Mouse (Mus musculus) liver, embryonic 14 days (tissue): ENCODE results near the gene Krtap4-16. TPM values are rescaled to one million over a fixed set of nuclear protein-coding genes. Genes with fewer than 3 reads are reported as not detected.

Experiments used
- polyA plus RNA-seq: library from polyadenylated mRNA; depleted of rRNA; stranded (reverse); fragments of >200 nt; gene quantifications from 2 replicates; pipeline ENCODE4 v1.2.3, GENCODE M21; 2012; rRNA removed

Krtap4-16 gene
- 0.09 and 0.10 TPM in 2 replicates for polyA plus RNA-seq

DNA sequence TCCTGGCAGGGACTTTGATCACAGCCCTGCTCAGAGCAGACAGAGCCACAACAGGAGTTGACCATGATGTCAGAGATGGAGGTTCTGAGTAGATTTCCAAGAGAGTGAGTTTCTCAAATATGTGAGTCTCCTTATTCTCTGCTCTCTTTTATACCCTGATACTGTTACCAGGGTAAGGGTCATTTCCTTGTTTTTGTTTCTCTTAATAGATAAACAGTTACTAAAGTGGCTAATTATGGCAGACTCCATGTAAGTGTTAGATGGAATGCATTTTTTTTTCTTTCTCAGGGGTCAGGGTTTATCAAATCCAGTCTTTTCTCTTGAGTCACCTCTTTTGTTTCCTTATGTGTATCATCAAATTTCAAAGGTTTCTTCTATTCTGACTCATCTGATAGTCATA is at the start of gene Krtap4-16:
Gene Krtap4-16 (minus strand): TSS at position 101 of the 400 bp plus-strand sequence.

DNA sequence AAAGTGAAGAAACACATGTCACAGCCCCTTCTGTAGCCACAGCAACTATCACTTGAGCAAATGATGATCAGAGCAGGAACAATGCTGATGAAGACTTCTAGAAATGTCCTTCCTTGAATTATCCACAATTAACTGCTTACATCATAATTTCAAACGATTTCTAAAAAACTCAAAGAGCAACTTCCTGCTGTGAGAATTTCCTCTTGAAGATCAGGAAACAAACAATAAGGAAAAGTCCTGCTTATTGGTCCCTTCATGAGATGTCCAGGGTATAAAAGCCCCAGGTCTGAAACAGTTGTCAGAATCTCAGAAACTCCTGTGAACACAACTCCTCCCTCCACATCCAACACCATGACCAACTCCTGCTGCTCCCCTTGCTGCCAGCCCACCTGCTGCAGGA is 27.5 kb upstream of the Krtap4-16 start, which contains the start of gene Gm11567:
Gene Gm11567 (plus strand): TSS at position 301 of the 400 bp plus-strand sequence.

DNA sequence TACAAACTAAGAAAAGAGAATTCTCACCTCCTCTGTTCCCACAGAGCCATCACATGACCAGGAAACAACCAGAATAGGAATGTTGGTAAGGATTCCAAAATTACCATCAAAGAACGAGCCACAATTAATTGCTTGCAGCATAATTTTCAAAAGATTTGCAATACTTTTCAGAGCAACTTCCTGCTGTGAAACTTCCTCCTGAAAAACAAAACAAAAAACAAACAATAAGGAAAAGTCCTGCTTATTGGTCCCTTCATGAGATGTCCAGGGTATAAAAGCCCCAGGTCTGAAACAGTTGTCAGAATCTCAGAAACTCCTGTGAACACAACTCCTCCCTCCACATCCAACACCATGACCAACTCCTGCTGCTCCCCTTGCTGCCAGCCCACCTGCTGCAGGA is 21.7 kb upstream of the Krtap4-16 start, which contains the start of gene Krtap9-1:
Gene Krtap9-1 (plus strand): TSS at position 301 of the 400 bp plus-strand sequence.

DNA sequence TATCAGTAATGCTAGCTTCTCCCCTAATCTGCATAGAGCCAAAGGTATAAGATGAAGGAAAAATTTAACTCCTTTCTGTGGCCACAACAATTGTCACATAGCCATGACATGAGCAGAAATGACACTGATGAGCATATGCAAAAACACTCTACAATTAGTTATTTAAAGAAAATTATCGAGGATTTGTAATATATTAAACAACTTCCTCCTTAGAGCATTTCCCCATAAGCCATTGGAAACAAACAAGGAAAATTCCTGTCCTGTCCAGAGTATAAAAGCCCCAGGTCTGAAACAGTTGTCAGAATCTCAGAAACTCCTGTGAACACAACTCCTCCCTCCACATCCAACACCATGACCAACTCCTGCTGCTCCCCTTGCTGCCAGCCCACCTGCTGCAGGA is 12.8 kb upstream of the Krtap4-16 start, which contains the start of gene Gm11559:
Gene Gm11559 (plus strand): TSS at position 301 of the 400 bp plus-strand sequence.

DNA sequence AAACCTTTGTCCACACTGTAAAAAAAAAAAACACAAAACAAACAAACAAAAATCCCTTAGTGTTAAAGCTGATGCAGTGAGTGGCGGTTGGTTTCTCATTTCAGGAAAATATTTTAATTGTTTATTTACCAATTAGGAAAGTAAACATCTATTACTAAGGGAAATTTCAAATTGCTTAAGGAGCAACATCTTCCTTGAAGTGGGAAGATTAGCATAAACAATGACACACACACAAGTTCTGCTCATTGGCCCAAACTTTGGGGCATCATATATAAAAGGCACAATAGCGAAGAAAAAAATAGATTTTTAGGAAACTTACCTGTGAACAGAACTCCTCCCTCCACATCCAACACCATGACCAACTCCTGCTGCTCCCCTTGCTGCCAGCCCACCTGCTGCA is 6.2 kb upstream of the Krtap4-16 start, which contains the start of gene Gm11568:
Gene Gm11568 (plus strand): TSS at position 301 of the 400 bp plus-strand sequence.

DNA sequence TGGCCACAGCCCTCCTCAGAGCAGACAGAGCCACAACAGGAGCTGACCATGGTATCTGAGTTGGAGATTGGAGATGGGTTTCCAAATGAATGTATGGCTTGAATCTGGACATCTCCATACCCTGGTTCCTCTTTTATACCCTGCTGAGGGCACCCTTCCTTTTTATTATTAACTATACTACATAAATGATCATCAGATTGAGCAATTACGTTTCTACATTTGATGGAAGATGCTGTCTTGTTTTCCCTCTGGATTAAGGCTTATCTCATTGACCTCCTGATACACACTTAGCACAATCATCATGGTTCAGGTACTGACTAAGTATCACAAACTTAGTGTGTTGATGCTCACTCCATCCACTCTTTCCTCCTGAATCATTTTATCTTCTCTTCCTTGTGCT is 13.4 kb downstream of the Krtap4-16 start, which contains the start of gene 2300003K06Rik:
Gene 2300003K06Rik (minus strand): TSS at position 101 of the 400 bp plus-strand sequence.

DNA sequence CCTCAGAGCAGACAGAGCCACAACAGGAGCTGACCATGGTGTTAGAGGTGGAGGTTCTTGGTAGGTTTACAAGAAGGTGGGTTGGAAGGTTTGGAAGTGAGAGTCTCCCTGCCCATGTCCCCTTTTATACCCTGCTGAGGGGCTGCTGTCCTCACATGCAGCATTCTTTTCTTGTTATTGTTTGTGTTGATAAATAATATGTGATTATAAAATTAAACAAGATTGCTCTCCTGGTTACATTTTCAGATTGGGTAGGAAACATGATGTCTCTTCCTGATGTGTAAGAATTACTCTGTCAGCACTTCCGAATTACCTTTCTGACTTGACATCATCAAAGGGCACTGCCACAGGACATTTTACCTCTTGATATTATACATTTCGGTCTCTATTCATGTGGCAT is 35.8 kb downstream of the Krtap4-16 start, which contains the start of gene Gm11564:
Gene Gm11564 (minus strand): TSS at position 101 of the 400 bp plus-strand sequence.

DNA sequence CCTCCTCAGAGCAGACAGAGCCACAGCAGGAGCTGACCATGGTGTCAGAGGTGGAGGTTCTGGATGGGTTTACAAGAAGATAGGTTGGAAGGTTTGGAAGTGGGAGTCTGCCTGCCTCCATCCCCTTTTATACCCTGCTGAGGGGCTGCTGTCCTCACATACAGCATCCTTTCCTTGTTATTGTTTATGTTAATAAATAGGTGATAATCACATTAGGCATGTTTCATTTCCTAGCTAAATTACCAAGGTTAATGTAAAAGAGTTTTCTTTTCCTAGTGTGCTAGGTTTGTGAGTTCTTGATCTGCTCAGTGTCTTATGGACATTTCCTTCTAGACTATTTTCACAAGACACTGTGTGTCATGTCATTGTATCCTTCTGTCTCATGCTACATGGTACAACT is 41.6 kb downstream of the Krtap4-16 start, which contains the start of gene Krtap4-13:
Gene Krtap4-13 (minus strand): TSS at position 101 of the 400 bp plus-strand sequence.

DNA sequence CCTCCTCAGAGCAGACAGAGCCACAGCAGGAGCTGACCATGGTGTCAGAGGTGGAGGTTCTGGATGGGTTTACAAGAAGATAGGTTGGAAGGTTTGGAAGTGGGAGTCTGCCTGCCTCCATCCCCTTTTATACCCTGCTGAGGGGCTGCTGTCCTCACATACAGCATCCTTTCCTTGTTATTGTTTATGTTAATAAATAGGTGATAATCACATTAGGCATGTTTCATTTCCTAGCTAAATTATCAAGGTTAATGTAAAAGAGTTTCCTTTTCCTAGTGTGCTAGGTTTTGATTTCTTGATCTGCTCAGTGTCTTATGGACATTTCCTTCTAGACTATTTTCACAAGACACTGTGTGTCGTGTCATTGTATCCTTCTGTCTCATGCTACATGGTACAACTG is 47.1 kb downstream of the Krtap4-16 start, which contains the start of gene Gm11554:
Gene Gm11554 (minus strand): TSS at position 101 of the 400 bp plus-strand sequence.

Other genes with a start within 250 kb of the Krtap4-16 start
- not detected in 2 replicates for gene Gm11938, start 248.3 kb downstream of the Krtap4-16 start, polyA plus RNA-seq
- gene Gm11937, start 241.4 kb downstream of the Krtap4-16 start, polyA plus RNA-seq: not detected in 2 replicates
- not detected in 2 replicates for gene Krtap2-4, start 236.8 kb downstream of the Krtap4-16 start, polyA plus RNA-seq
- not detected in 2 replicates for gene Gm11562, start 231.2 kb downstream of the Krtap4-16 start, polyA plus RNA-seq
- gene Krtap4-1, start 223.4 kb downstream of the Krtap4-16 start, polyA plus RNA-seq: not detected in 2 replicates
- gene Krtap4-2, start 216.5 kb downstream of the Krtap4-16 start, polyA plus RNA-seq: not detected in 2 replicates
- gene Krtap4-7, start 207.5 kb downstream of the Krtap4-16 start, polyA plus RNA-seq: not detected in 2 replicates
- gene Gm11555, start 201.4 kb downstream of the Krtap4-16 start, polyA plus RNA-seq: not detected in 2 replicates
- gene Gm11563, start 192.6 kb downstream of the Krtap4-16 start, polyA plus RNA-seq: not detected in 2 replicates
- not detected in 2 replicates for gene Krtap4-6, start 185.6 kb downstream of the Krtap4-16 start, polyA plus RNA-seq
- gene Gm14190, start 160.9 kb downstream of the Krtap4-16 start, polyA plus RNA-seq: not detected in 2 replicates
- gene Gm14180, start 117.3 kb downstream of the Krtap4-16 start, polyA plus RNA-seq: not detected in 2 replicates
- gene Gm11595, start 78.7 kb downstream of the Krtap4-16 start, polyA plus RNA-seq: not detected in 2 replicates
- not detected in 2 replicates for gene Krtap4-8, start 70.9 kb downstream of the Krtap4-16 start, polyA plus RNA-seq
- not detected in 2 replicates for gene Krtap4-9, start 66.4 kb downstream of the Krtap4-16 start, polyA plus RNA-seq
- not detected in 2 replicates for gene Gm11596, start 58.1 kb downstream of the Krtap4-16 start, polyA plus RNA-seq
- gene Gm11569, start 52.7 kb downstream of the Krtap4-16 start, polyA plus RNA-seq: not detected in 2 replicates
- gene Gm11554, start 47.2 kb downstream of the Krtap4-16 start, polyA plus RNA-seq: not detected in 2 replicates
- gene Krtap4-13, start 41.7 kb downstream of the Krtap4-16 start, polyA plus RNA-seq: not detected in 2 replicates
- gene Gm11564, start 35.9 kb downstream of the Krtap4-16 start, polyA plus RNA-seq: not detected in 2 replicates
- not detected in 2 replicates for gene 2300003K06Rik, start 13.5 kb downstream of the Krtap4-16 start, polyA plus RNA-seq
- not detected in 2 replicates for gene Gm11568, start 6.3 kb upstream of the Krtap4-16 start, polyA plus RNA-seq
- not detected in 2 replicates for gene Gm11559, start 12.9 kb upstream of the Krtap4-16 start, polyA plus RNA-seq
- not detected in 2 replicates for gene Krtap9-1, start 21.8 kb upstream of the Krtap4-16 start, polyA plus RNA-seq
- gene Gm11567, start 27.6 kb upstream of the Krtap4-16 start, polyA plus RNA-seq: not detected in 2 replicates
- gene Krtap31-1, start 56.3 kb upstream of the Krtap4-16 start, polyA plus RNA-seq: not detected in 2 replicates
- not detected in 2 replicates for gene Gm11565, start 63.1 kb upstream of the Krtap4-16 start, polyA plus RNA-seq
- not detected in 2 replicates for gene Krtap31-2, start 84.7 kb upstream of the Krtap4-16 start, polyA plus RNA-seq
- gene Krtap9-5, start 96.9 kb upstream of the Krtap4-16 start, polyA plus RNA-seq: not detected in 2 replicates
- not detected in 2 replicates for gene Krtap29-1, start 127.4 kb upstream of the Krtap4-16 start, polyA plus RNA-seq
- not detected in 2 replicates for gene Krtap16-1, start 135.0 kb upstream of the Krtap4-16 start, polyA plus RNA-seq
- not detected in 2 replicates for gene Krtap17-1, start 142.4 kb upstream of the Krtap4-16 start, polyA plus RNA-seq
- gene Krt33a, start 164.6 kb upstream of the Krtap4-16 start, polyA plus RNA-seq: not detected in 2 replicates
- not detected in 2 replicates for gene Krt33b, start 178.3 kb upstream of the Krtap4-16 start, polyA plus RNA-seq
- gene Krt34, start 189.9 kb upstream of the Krtap4-16 start, polyA plus RNA-seq: not detected in 2 replicates
- not detected in 2 replicates for gene Krt31, start 198.9 kb upstream of the Krtap4-16 start, polyA plus RNA-seq
- gene Krt32, start 236.6 kb upstream of the Krtap4-16 start, polyA plus RNA-seq: not detected in 2 replicates
- gene Krt35, start 244.6 kb upstream of the Krtap4-16 start, polyA plus RNA-seq: not detected in 2 replicates